Comparison of ENCODE assay signal across 29 mouse cellular contexts in the genomic region with DNA sequence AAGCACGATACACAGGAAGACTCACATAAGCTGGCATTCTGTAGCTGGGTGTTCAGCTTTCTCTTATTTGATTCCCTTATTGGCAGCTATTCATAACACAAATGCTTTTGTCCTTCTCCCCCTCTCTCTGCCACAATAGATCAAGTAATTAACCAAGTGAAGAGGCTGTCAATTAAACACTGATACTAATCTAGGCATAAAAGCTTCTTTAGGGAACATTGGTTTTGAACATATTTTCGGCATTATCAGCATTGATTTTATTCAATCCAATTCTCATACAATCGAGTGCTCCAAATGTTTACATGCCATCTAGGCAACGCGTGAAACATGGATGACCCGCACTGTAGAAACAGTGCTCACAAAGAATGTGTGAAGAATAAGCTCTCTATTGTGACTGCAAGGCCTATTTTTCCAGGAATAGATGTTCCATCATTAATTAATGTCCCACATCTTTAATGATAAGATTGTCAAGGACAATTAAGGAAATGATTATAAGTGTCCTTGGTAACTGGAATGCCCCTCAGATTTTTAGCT.
DNase-seq lines count a peak whose midpoint lies in the region; ATAC-seq lines count a peak whose summit lies in the region.
"Had no signal": no experiment of that assay in that cellular context is flagged by ENCODE, and none has a peak within 500 bp of the region (broad histone marks: within the 10 kb centered on the region; RNA-seq: fewer than 3 reads in every experiment).

No protein-coding gene starts in this region.

- no peak overlapping the region for H3K27ac ChIP-seq in forebrain, embryonic 12.5 days
- no peak overlapping the region for H3K27ac ChIP-seq in forebrain, embryonic 15.5 days (replicated peaks)
- no peak overlapping the region for H3K27ac ChIP-seq in midbrain, embryonic 11.5 days (ENCODE audit: low read depth, low read length)
- H3K27ac ChIP-seq in midbrain, embryonic 16.5 days (ENCODE audit: low read length): no peak overlapping the region
- H3K27ac ChIP-seq: embryonic facial prominence, embryonic 12.5 days; embryonic facial prominence, embryonic 15.5 days; heart, adult 2 months; heart, embryonic 10.5 days; heart, embryonic 13.5 days; hindbrain, embryonic 14.5 days; hindbrain, postnatal 0 days had no signal

- ATAC-seq in forebrain, embryonic 12.5 days (ENCODE audit: low FRiP score): peak; percentile 68; the same call in 1 of the 2 replicates
- ATAC-seq in forebrain, embryonic 15.5 days (replicated peaks): no peak
- ATAC-seq in midbrain, embryonic 11.5 days (ENCODE audit: low FRiP score): peak; percentile 52; the same call in 1 of the 2 replicates
- no peak for ATAC-seq in midbrain, embryonic 16.5 days
- ATAC-seq: hindbrain, postnatal 0 days; inflammation-experienced regulatory T-cells, adult 6 months; intestine, embryonic 16.5 days had no signal

- peaks cover 16% of the 10 kb centered on the region for H3K4me1 ChIP-seq in forebrain, embryonic 12.5 days
- peaks cover 8% of the 10 kb centered on the region for H3K4me1 ChIP-seq in forebrain, embryonic 15.5 days
- peaks cover 2% of the 10 kb centered on the region; the same call in 1 of the 2 replicates for H3K4me1 ChIP-seq in midbrain, embryonic 11.5 days (ENCODE audit: control insufficient read depth, insufficient read depth, low read length)
- H3K4me1 ChIP-seq in midbrain, embryonic 16.5 days (ENCODE audit: control insufficient read depth, insufficient read depth, low read length): no peaks in the 10 kb centered on the region
- H3K4me1 ChIP-seq: embryonic facial prominence, embryonic 12.5 days; embryonic facial prominence, embryonic 15.5 days; heart, embryonic 10.5 days; heart, embryonic 13.5 days had no signal

- 22% methylated on average over 6 of the region's 6 CpGs for WGBS in forebrain, embryonic 12.5 days
- WGBS in forebrain, embryonic 15.5 days: 9% methylated on average over 6 of the region's 6 CpGs
- WGBS in midbrain, embryonic 11.5 days: 51% methylated on average over 6 of the region's 6 CpGs
- 36% methylated on average over 6 of the region's 6 CpGs for WGBS in midbrain, embryonic 16.5 days

- no peaks in the 10 kb centered on the region for H3K36me3 ChIP-seq in forebrain, embryonic 12.5 days (replicated peaks)
- H3K36me3 ChIP-seq in forebrain, embryonic 15.5 days: no peaks in the 10 kb centered on the region
- no peaks in the 10 kb centered on the region for H3K36me3 ChIP-seq in midbrain, embryonic 11.5 days (ENCODE audit: control insufficient read depth, insufficient read depth, low read length)
- H3K36me3 ChIP-seq in midbrain, embryonic 16.5 days (ENCODE audit: control insufficient read depth, insufficient read depth, low read length): no peaks in the 10 kb centered on the region
- H3K36me3 ChIP-seq: embryonic facial prominence, embryonic 12.5 days; embryonic facial prominence, embryonic 15.5 days; G1E; heart, embryonic 10.5 days; heart, embryonic 13.5 days had no signal

- no peak overlapping the region for H3K4me3 ChIP-seq in forebrain, embryonic 12.5 days (replicated peaks)
- H3K4me3 ChIP-seq in forebrain, embryonic 15.5 days: no peak overlapping the region
- H3K4me3 ChIP-seq in midbrain, embryonic 11.5 days (ENCODE audit: low read depth, low read length): no peak overlapping the region
- no peak overlapping the region for H3K4me3 ChIP-seq in midbrain, embryonic 16.5 days (ENCODE audit: low read depth, low read length)
- H3K4me3 ChIP-seq: embryonic facial prominence, embryonic 12.5 days; embryonic facial prominence, embryonic 15.5 days; heart, adult 2 months; heart, embryonic 10.5 days; heart, embryonic 13.5 days had no signal

- peaks cover 11% of the 10 kb centered on the region for H3K27me3 ChIP-seq in forebrain, embryonic 12.5 days
- no peaks in the 10 kb centered on the region for H3K27me3 ChIP-seq in forebrain, embryonic 15.5 days
- no peaks in the 10 kb centered on the region for H3K27me3 ChIP-seq in midbrain, embryonic 11.5 days (ENCODE audit: control insufficient read depth, insufficient read depth, low read length)
- no peaks in the 10 kb centered on the region for H3K27me3 ChIP-seq in midbrain, embryonic 16.5 days (ENCODE audit: control insufficient read depth, insufficient read depth, low read depth, low read length)
- H3K27me3 ChIP-seq: CH12.LX; embryonic facial prominence, embryonic 12.5 days; embryonic facial prominence, embryonic 15.5 days; heart, embryonic 13.5 days had no signal

- H3K9ac ChIP-seq in forebrain, embryonic 12.5 days: no peak overlapping the region
- H3K9ac ChIP-seq in forebrain, embryonic 15.5 days (replicated peaks): no peak overlapping the region
- H3K9ac ChIP-seq in midbrain, embryonic 11.5 days (ENCODE audit: low read length): no peak overlapping the region
- H3K9ac ChIP-seq in midbrain, embryonic 16.5 days (ENCODE audit: low read depth, low read length): no peak overlapping the region
- H3K9ac ChIP-seq: embryonic facial prominence, embryonic 12.5 days; embryonic facial prominence, embryonic 15.5 days; heart, embryonic 13.5 days; hindbrain, embryonic 14.5 days had no signal

- H3K9me3 ChIP-seq in forebrain, embryonic 12.5 days: no peaks in the 10 kb centered on the region
- no peaks in the 10 kb centered on the region for H3K9me3 ChIP-seq in forebrain, embryonic 15.5 days
- H3K9me3 ChIP-seq in midbrain, embryonic 11.5 days (ENCODE audit: control insufficient read depth, low read length): no peaks in the 10 kb centered on the region
- H3K9me3 ChIP-seq in midbrain, embryonic 16.5 days (replicated peaks; ENCODE audit: control insufficient read depth, low read length, poor library complexity, severe bottlenecking): no peaks in the 10 kb centered on the region
- H3K9me3 ChIP-seq: embryonic facial prominence, embryonic 12.5 days; embryonic facial prominence, embryonic 15.5 days; G1E; heart, embryonic 10.5 days; heart, embryonic 13.5 days had no signal

- H3K4me2 ChIP-seq in forebrain, embryonic 12.5 days: no peak overlapping the region
- H3K4me2 ChIP-seq in forebrain, embryonic 15.5 days (replicated peaks): no peak overlapping the region
- no peak overlapping the region for H3K4me2 ChIP-seq in midbrain, embryonic 11.5 days
- H3K4me2 ChIP-seq in midbrain, embryonic 16.5 days (ENCODE audit: low read length): no peak overlapping the region
- H3K4me2 ChIP-seq: embryonic facial prominence, embryonic 12.5 days; embryonic facial prominence, embryonic 15.5 days; heart, embryonic 13.5 days; hindbrain, embryonic 14.5 days had no signal

- no peak for DNase-seq in midbrain, embryonic 11.5 days (ENCODE audit: low spot score, missing footprints)
- DNase-seq in Muller cell, postnatal 12 days (ENCODE audit: inconsistent ontology term): peak; percentile 91
- peak; percentile 74 for DNase-seq in retina, embryonic 14.5 days (ENCODE audit: low spot score)
- no peak for DNase-seq in urinary bladder, postnatal 4 days (ENCODE audit: low spot score in 2 of 2)
- DNase-seq: adrenal gland, adult 2 months; adrenal gland, postnatal 14 days; B cell, adult 2 months; cerebellum, adult 11 months; cerebellum, adult 2 months; cerebellum, adult 9-11 months; cerebellum, postnatal 25 days; gastrocnemius, postnatal 10 days; gastrocnemius, postnatal 36 days; heart, adult 2 months; heart, postnatal 14 days; heart, postnatal 4 days had no signal

Comparison
In these comparisons a context has a peak if more than half of its experiments do, and no peak if none do; other contexts are left out.
1. ATAC-seq: peak in forebrain, embryonic 12.5 days (single experiment) and midbrain, embryonic 11.5 days (single experiment); none in forebrain, embryonic 15.5 days (single experiment) and midbrain, embryonic 16.5 days (single experiment).
2. DNase-seq: peak in Muller cell, postnatal 12 days (single experiment) and retina, embryonic 14.5 days (single experiment); none in midbrain, embryonic 11.5 days (single experiment) and urinary bladder, postnatal 4 days (0 of 2).